Mouse (Mus musculus) spleen, postnatal 36 days (tissue): Measurements from ENCODE around the gene Ebf1.

Experiments used
- DNase-seq, 2 experiments: peaks; one replicate each; pipeline ENCODE4 v3.0.0; 2022; ENCODE audit warnings: low spot score in 2 of 2, mixed read lengths in 1 of 2

Ebf1 gene

GRCm38 (mm10) chr11:44950319-44950718 lies 333.2 kb downstream of the Ebf1 start:
- DNase-seq: peak; percentile 84 to 85

GRCm38 (mm10) chr11:44951506-44951905 lies 334.4 kb downstream of the Ebf1 start:
- DNase-seq: no peak

GRCm38 (mm10) chr11:44953337-44953736 lies 336.2 kb downstream of the Ebf1 start:
- no peak for DNase-seq

- DNase-seq: no peak
Observed at GRCm38 (mm10) chr11:44953863-44954262, 336.7 kb downstream of the Ebf1 start.

GRCm38 (mm10) chr11:44954362-44954761 lies 337.2 kb downstream of the Ebf1 start:
- no peak for DNase-seq

GRCm38 (mm10) chr11:44962746-44963440 lies 345.8 kb downstream of the Ebf1 start:
- DNase-seq: no peak

GRCm38 (mm10) chr11:44969011-44969410 lies 351.9 kb downstream of the Ebf1 start:
- DNase-seq: no peak

GRCm38 (mm10) chr11:44974271-44974670 lies 357.2 kb downstream of the Ebf1 start:
- DNase-seq: no peak

- DNase-seq: no peak
Observed at GRCm38 (mm10) chr11:44975151-44975550, 358.0 kb downstream of the Ebf1 start.

- no peak for DNase-seq
Observed at GRCm38 (mm10) chr11:44976254-44976802, 359.2 kb downstream of the Ebf1 start.

- DNase-seq: no peak
Observed at GRCm38 (mm10) chr11:44977921-44978397, 360.8 kb downstream of the Ebf1 start.

- DNase-seq: no peak
Observed at GRCm38 (mm10) chr11:44979391-44979790, 362.3 kb downstream of the Ebf1 start.

- no peak for DNase-seq
Observed at GRCm38 (mm10) chr11:44982225-44982624, 365.1 kb downstream of the Ebf1 start.

GRCm38 (mm10) chr11:44983961-44984360 lies 366.8 kb downstream of the Ebf1 start:
- DNase-seq: no peak

GRCm38 (mm10) chr11:44984381-44984780 lies 367.3 kb downstream of the Ebf1 start:
- no peak for DNase-seq

- no peak for DNase-seq
Observed at GRCm38 (mm10) chr11:44987796-44988195, 370.7 kb downstream of the Ebf1 start.

GRCm38 (mm10) chr11:45002681-45003286 lies 385.7 kb downstream of the Ebf1 start:
- no peak for DNase-seq

GRCm38 (mm10) chr11:45003716-45004437 lies 386.8 kb downstream of the Ebf1 start:
- DNase-seq: no peak

GRCm38 (mm10) chr11:45007311-45007710 lies 390.2 kb downstream of the Ebf1 start:
- no peak for DNase-seq

GRCm38 (mm10) chr11:45008078-45008477 lies 391.0 kb downstream of the Ebf1 start:
- peak; percentile 77 to 81 for DNase-seq

GRCm38 (mm10) chr11:45008760-45009159 lies 391.6 kb downstream of the Ebf1 start:
- no peak for DNase-seq

- no peak for DNase-seq
Observed at GRCm38 (mm10) chr11:45012081-45012480, 395.0 kb downstream of the Ebf1 start.
